Mouse (Mus musculus) lung, postnatal 14 days (tissue): ENCODE results near the gene Srf.
A peak's percentile ranks its signal among the peaks of the same experiment; 100 is the strongest.
"Not testable (repeated sequence)": the region's sequence is repeated elsewhere in the genome, so short reads cannot be mapped to it uniquely, and the experiment has no call there.

Experiments used
- DNase-seq: peaks from one replicate; pipeline ENCODE4 v3.0.0; 2021

Srf gene

DNA sequence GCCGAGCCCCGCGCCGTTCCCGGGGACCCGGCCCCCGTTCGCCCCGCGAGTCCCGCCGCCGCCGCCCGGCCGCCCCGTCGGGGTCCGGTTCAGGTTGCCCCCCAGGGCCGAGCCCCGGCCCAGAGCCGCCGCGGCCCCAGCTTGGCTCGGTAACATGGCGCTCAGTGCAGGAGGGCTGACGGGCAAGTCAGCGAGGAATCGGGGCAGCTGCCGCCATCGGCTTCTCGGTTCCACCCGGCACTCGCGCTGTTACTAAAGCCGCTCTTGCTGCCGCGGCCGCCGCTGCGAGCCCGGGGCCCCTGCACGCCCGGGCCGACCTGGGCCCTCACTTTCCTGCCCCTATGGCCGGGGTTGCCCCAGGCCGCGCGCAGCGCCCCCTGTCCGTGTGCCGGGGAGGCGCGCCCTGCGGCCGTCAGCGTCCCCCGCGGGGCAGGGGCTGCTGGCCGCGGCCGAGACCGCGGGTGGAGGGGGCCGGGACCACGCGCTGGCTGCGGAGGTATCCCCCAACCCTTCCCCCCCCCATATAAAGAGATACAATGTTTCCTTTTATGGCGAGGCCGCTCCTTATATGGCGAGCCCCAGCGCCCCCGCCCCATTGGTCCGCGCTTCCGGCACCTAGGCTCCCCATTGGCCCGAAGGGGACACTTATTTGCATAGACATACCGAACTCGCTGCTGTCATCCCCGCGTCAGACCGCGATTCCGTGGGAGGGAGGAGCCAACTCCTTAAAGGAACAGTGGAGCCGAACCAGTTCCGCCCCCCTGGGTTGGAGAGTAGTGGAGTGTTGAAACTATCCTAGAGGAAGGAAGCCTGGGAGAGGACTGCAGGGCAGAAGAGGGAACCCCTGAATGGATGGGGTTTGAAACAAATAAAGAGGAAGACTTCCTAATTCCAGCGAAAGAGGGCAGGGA lies at the start of gene Srf:
Gene Srf (minus strand): TSS at position 503 of the 911 bp plus-strand sequence.
- DNase-seq: peak; percentile 95

DNA sequence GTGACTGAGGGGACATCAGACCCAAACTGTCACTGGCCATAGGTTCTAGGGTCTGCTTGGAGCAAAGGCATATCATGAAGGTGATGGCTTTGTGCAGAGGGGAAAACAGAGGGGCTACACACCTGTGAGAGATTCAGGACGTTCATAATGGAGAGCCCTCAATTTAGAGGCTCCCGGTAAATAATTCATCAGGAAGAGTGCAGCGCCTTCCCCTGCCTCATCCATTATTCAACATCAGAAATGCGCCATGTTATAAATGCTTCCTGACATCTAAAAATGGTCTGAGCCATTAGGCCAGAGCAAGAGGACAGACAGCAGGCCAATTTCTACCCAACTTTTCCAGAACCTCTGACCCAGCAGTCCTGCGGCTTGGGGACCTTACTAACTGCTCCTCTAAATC lies 49.2 kb upstream of the Srf start:
- no peak for DNase-seq

DNA sequence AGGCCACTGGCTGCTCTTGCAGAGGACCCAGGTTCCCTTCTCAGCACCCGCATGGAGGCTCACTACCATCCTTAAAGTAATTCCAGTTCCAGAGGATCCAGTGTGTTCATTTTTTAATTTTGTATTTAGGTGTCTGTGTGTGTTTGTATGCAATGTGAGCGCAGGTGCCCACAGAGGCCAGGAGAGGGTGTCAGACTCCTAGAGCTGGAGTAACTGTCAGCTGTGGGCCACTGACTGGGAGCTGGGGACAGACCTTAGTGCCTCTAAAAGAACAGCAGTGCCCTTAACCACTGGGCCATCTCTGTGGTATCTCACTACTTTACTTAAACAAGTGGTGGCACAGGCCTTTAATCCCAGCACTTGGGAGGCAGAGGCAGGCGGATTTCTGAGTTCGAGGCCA lies 47.3 kb upstream of the Srf start:
- no peak for DNase-seq

DNA sequence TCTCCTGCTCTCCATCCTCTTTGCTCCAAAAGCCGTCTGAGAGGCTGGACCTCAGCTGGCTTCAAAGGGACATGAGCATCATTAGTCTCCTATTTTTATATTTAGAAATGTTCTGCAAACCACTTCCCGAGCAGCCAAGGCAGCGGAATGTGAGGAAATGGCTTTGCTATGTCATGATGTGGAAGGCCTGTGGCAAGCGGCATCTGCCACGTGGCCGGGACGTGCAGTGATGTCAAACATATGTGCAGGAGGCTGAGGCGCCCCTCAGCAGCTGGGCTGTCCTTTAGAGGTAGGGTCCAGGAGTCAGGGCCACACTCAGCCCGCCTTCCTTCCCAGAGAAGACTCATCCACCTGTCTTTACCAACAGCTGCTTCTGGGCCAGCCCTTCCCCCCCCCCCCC lies 46.2 kb upstream of the Srf start:
- no peak for DNase-seq

DNA sequence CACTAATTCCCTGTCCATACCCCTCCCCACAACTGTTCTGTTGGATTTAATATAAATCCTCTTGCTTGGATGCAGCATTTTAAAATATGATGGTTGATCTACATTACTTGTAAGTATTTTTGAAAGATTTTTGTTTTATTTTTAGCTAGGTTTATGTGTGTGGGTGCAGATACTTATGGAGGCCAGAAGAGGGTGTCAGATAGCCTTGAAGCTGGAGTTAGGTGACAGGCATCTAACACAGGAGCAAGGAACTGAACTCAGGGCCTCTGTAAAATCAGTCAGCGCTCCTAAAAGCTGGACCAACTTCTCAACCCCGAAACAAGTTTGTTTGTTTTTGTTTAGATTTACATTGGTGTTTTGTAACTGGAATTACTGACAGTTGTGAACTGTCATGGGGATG lies 44.6 kb upstream of the Srf start:
- DNase-seq: no peak

DNA sequence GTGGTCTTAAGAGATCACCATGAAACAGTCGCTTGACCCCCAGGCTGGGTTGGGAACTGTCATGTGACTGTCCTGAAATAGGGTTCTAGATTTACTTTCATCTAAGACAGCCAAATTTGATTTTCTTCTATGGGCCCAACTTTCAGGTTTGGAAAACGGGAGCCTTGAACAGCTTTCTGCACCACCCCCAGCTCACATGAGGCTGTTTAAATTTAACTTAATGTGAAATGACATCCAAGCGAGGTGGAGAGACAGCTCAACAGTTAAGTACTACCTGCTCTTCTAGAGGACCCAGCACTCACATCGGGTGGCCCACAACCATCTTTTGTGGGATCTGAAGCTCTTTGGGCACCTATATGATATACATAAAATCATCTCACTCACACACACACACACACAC lies 43.0 kb upstream of the Srf start:
- no peak for DNase-seq

DNA sequence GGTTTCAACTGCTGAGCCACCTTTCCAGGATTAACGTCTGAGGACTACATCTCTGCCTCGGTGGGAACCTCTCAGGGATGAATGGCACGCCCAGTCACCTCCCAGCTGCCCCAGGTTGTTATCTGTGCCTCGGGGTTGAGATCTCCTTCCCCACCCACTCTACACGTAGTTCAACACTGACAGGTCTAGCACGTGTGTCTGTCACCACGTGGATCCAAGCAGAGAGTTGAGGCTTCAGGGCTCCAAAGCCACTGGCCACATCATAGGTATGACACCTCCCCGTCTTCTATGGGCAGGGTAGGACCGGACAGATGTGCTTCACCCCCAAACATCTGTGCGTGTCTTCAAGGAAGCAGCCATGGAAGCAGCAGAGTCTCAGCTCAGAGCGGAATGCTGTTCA lies 42.0 kb upstream of the Srf start:
- DNase-seq: no peak

DNA sequence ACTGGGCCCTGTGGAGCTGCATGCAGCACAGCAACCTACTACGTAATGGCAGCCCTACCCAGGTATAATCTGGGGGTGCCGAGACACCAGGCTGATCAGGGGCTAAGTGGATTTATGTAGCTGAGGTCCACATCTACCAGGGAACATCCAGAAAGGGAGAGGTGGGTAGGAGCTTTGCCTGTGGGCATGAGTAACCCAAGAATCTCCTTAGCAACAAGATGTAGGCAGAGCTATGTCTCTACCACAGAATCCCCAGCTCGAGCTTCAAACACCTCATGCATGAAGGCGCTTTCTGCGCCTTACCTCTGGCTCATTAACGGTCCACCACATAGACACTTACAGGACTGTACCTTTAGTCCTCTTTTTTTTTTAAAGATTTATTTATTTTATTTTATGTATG lies 39.4 kb upstream of the Srf start:
- no peak for DNase-seq

DNA sequence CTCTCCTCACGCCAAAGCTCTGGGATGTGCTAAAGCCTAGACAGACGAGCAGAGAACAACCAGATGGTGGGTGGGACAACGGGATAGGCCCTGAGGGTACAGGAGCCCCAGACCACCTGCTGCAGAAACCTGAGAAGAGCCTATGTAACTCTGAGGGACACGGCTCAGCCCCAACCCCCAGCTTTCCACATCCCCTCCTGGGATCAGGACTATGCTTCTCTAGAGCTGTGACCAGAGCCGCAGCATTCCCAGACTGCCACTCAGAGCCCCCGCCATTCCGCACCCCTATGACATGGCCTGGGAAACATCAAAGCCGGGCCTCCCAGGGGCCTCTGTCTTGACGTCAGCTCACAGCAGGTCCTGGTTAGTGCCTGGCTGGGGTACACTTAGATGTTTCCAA lies 38.6 kb upstream of the Srf start:
- no peak for DNase-seq

DNA sequence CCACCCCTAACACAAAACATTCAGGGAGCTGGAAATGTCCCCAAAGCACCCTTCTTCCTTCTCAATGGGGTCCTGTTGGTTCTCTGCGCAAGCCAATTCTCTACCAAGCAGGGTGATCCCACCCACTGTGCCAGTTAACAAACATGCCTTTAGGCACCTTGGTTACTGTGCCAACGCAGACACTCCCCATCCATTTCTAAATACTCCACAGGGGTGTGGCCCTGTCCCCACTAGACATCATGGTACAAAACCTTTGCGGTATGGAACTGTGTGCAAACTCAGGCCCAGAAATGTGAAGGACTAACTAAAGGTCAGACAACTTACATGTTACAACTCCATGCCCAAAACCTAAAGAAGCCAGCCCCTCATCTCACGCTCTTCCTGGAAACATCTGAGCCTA lies 37.1 kb upstream of the Srf start:
- DNase-seq: no peak

DNA sequence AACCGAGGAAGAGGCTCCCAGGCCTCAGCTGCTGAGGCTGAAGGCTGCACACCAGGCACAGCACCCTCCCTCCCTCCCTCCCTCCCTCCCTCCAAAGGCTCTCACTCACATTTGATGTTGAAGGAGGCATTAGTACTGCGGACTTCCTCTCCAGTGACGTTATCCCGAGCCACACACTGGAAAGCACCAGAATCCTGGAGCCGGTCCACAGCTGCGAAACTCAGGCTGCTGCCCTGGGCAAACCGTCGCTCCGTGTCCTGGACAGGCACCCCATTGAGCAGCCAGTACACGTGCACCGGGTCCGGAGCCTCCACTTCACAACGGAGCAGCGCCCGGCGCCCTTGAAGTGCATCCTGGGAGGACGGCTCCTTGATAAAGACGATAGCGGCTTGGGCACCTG lies 35.4 kb upstream of the Srf start:
- DNase-seq: peak; percentile 24

DNA sequence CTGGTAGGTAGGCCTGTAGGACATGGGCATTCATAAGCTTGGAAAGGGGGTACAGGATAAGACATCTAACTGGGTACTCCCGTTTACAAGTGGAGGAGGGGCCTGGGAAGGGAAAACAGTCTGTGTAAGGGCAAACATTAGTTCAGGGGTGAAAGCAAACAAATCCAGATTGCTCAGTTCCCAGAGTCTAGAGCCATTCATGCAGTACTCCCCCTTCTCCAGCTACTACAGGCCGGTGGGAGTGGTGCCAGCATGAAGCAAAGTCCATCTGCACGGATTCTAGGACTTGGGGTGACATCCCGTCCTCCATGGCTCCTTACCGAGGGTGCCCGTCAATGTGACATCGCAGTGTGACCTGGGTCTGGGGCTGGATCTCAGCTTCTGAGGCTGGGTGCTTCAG lies 34.5 kb upstream of the Srf start:
- DNase-seq: no peak

DNA sequence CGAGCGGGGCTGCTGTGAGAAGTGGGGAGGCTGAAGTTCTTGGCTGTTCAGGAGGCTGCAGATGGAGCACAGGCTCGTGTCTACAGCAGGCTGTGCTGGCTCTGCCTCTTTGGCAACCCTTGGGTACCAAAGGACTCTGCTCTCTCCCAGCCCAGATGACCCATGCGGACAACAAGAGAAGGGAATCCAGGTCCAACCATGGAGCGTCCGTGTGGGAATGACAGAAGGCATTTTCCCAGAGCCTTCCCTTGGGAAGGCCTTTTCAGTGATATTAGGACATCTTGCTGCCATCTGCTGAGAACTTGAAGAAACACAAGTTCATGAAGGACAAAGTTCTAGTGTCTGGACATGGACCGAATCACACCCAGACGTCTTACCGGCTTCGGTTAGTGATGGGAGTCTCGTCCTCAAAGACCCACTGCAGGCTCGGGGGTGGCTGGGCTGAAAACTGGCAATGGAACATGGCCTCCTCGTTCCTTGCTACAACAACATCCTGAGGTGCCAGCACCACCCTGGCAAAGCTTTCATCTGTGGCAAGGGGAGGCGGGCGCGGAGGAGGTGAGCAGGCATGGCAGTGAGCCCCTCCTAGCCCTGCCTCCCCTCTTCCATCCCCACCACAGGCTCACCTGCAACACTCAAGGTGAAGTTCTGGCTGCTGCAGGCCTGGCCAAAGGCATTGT lies 33.8 kb upstream of the Srf start:
- no peak for DNase-seq

DNA sequence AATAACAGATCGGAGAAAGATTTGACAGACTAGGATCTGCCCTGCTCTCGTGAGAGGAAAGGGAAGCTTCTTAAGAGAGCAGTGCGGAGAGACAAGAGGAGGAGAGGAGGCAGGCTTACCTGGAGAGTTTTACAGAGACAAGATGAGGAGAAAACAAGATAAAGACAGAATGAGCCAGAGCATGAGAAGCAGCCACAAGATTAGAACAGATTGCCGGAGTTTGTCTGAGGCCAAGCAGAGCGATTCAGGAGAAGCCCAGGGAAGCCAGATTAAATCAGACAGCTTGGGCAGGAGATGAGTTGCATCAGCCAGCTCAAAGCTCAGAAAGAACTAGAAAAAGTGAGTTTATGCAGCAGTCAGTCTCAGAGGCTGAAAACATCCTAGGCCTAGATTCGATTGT lies 32.9 kb upstream of the Srf start:
- no peak for DNase-seq

DNA sequence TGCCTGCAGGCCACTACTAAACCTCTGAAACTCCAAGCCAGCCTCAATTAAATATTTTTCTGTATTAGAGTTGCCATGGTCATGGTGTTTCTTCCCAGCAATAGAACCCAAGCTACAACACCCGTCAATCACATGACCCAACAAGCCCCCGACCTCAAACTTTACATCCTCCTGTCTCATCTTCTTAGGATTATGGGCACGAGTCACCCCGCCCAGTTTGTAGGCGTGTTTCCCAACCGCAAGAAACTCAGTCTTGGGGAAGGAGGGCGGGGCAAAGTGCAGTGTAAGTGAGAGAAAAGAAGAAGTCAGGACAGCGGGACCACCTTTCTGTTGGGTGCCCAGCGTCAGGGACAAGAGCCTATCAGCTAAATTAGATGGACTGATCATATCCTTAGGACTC lies 32.2 kb upstream of the Srf start:
- DNase-seq: no peak

DNA sequence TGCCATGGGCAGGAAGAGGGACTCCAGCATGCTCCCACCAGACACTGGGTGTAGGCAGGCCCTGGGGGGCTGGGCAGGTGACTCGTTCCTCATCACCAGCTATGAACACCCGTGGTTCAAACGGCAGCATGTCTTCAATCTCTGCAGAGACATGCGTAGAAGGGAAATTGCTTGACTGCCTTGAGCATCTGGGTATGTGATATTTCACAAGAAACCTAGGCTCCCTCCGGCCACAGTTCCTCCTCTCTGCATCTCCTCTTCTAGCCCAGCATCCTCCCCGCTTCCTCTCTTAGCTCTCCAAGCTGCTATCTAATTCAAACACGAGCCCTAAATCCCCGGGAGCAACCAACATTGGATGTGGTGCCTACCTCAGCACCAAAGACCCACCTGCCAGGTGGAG lies 30.4 kb upstream of the Srf start:
- no peak for DNase-seq

DNA sequence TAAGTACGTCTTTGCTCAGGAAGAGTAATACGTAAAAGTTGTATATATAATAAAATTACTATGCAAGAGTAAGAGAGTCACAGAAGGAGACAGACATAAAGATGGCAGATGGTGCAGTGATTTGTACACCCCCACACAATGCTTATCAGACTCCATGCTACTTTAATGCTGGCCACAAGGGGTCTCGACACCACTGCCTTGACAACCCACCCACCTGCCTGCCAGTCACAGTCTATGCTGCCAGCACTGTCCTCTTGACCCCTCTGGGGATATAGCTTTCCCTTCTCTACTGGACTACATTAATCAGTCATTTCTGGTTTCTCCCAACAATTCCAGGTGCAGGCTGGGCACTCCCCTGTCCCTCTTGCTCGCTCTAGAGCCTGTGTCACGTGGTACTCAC lies 22.7 kb upstream of the Srf start:
- no peak for DNase-seq

DNA sequence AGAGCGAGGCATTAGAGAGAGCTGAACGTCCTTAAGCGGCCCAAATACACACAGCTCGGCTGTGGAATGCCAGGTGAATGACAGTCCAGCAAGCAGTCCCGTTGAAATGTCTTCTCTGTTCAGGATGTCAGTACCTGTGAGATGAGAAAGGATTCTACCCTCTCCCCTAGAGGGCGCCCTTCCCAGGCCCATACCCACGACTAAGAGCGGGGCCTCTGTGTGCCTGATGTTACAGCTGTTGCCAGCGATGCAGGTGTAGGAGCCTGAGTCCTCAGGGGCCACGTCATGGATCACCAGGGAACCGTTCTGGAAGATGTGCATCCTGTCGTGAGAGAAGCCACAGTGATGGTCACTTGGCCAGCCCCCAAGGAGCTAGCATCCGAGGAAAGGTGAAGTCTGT lies 20.1 kb upstream of the Srf start:
- DNase-seq: peak; percentile 50

DNA sequence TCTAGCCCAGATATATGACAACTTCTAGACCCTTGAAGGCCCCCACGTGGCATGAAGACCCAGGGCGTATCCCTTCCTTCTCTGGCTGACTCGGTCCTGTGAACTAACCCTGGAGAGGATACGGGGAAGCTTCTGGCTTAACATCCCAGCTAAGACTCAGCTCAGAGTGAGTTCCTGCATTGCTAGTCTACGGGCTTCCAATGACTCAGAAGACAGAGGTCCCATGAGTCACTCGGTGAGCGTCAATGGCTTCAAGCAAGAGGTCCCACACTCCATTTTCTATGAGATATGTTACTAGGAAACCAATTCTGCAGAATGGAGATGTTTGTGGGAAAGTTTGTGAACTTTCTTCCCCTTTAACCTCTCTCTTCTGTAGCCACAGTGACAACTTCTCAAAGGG lies 18.6 kb upstream of the Srf start:
- DNase-seq: no peak

DNA sequence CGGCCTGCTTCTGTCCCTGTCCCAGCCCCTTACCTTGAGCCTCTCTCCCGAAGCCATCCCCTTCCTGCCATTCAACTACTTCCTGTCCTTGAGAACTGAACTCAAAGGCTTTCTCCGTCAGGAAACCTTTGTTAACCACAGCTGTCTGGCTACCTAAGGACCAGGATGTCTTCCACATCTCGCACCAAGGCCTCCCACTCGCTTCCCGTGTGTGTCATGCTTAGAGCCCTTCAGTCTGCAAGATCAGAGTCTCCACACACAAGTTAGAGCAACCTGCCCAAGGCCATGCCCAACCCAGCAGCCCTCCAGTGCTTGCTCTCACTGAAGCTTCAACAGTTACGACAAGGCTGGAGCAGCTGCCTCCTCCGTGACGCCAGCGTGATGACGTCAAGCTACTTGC lies 15.0 kb upstream of the Srf start:
- DNase-seq: no peak

DNA sequence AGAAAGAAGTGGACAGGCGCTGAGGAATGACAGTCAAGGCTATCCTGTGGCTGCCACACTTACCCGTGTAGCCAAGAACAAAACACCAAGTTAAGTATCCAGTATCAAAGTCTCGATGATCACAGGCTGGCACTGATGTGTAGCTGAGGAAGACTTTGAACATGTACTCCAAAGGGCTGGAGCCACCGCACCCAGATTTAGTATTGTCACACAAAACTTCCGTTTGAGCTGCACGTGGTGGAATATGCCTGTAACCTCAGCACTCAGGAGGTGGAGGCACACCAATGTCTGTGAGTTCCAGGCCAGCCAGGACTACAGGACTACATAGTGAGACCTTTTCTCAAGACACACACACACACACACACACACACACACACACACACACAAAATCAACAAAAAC lies 3.2 kb upstream of the Srf start:
- no peak for DNase-seq

DNA sequence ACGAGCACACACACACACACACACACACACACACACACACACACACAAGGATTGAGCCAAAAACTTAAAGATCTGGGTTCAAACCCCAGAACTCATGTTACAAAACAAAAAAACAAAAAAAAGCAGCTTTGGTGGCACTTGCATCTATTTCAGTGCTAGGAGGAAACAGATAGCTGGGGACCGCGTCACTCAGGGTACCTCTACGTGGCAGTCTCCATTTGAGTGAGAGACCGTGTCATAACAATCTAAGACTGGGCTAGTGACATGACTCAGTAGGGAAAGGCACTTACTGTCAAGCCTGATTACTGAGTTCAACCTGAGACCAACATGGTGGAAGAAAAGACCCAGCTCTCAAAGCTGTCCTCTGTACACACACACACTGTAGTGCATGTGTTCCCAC lies 2.2 kb upstream of the Srf start:
- no peak for DNase-seq

DNA sequence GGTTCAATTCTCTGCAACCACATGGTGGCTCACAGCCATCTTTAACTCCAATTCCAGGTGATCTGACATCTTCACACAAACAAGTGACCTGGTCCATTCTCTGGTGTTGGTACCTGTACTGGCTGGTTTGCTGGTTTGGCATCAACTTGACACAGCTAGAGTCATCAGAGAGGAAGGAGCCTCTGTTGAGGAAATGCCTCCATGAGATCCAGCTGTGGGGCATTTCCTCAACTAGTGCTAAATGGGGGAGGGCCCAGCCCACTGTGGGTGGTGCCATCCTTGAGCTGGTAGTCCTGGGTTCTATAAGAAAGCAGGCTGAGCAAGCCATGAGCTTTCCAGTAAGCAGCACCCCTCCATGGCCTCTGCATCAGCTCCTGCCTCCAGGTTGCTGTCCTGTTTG lies 1.3 kb upstream of the Srf start:
- DNase-seq: not testable (repeated sequence)

DNA sequence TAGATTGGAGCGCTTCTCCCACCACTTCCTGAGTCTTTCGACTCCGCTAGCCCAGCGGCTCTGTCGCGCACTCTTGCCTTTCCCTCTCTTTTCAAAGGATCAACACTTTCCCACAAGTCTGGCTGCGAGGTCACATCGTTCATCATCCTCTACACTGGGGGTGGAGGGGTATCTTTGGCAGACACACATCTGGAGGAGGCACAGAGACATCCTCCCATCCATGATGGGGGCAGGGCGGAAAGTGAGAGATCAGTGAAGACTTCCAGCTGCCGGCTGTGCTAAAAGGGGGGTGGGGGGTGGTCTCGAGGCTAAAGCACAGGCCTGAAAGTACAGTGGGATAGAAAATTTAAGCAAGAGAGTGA lies 590 bp upstream of the Srf start:
- peak; percentile 43 for DNase-seq
